Mouse (Mus musculus): ENCODE results near the gene Pip5k1a. TPM values are rescaled to one million over a fixed set of nuclear protein-coding genes. Genes with fewer than 3 reads are reported as not detected.

Gene Pip5k1a
- polyA plus RNA-seq, 1 experiment from 2014 or later, result 8.5 TPM

Small RNA genes lying within 50 kb of the gene (microRNA-seq; reads per million reads assigned to microRNA genes)
- gene Mir8099-1, result not detected

Other genes starting within 250 kb of the Pip5k1a start
- gene Psmb4, start 220.0 kb downstream of the Pip5k1a start, polyA plus RNA-seq (2015; fragmentation: Nextera tagmentation; extraction: Ambion mirVana), result 166 and 172 TPM in 2 replicates
- 98.5 and 126 TPM in 2 replicates for gene Selenbp1, start 173.9 kb downstream of the Pip5k1a start, polyA plus RNA-seq (2015; fragmentation: Nextera tagmentation; extraction: Ambion mirVana)
- 1.3 and 1.5 TPM in 2 replicates for gene Rfx5, start 152.9 kb downstream of the Pip5k1a start, polyA plus RNA-seq (2015; fragmentation: Nextera tagmentation; extraction: Ambion mirVana)
- 8.7 and 10.3 TPM in 2 replicates for gene Pi4kb, start 132.2 kb downstream of the Pip5k1a start, polyA plus RNA-seq (2015; fragmentation: Nextera tagmentation; extraction: Ambion mirVana)
- 7.2 and 7.4 TPM in 2 replicates for gene Zfp687, start 91.5 kb downstream of the Pip5k1a start, polyA plus RNA-seq (2015; fragmentation: Nextera tagmentation; extraction: Ambion mirVana)
- gene Psmd4, start 64.3 kb downstream of the Pip5k1a start, polyA plus RNA-seq (2015; fragmentation: Nextera tagmentation; extraction: Ambion mirVana), result 151 and 159 TPM in 2 replicates
- 31.4 and 36.6 TPM in 2 replicates for gene Vps72, start 4.1 kb upstream of the Pip5k1a start, polyA plus RNA-seq (2015; fragmentation: Nextera tagmentation; extraction: Ambion mirVana)
- 0.53 and 0.88 TPM in 2 replicates for gene Tmod4, start 17.5 kb upstream of the Pip5k1a start, polyA plus RNA-seq (2015; fragmentation: Nextera tagmentation; extraction: Ambion mirVana)
- gene Scnm1, start 27.1 kb upstream of the Pip5k1a start, polyA plus RNA-seq (2015; fragmentation: Nextera tagmentation; extraction: Ambion mirVana), result 25.6 and 26.1 TPM in 2 replicates
- 7.1 and 8.3 TPM in 2 replicates for gene Lysmd1, start 27.2 kb upstream of the Pip5k1a start, polyA plus RNA-seq (2015; fragmentation: Nextera tagmentation; extraction: Ambion mirVana)
- gene Tnfaip8l2, start 35.4 kb upstream of the Pip5k1a start, polyA plus RNA-seq (2015; fragmentation: Nextera tagmentation; extraction: Ambion mirVana), result 9.3 and 9.8 TPM in 2 replicates
- 0.37 and 0.68 TPM in 2 replicates for gene Sema6c, start 53.5 kb upstream of the Pip5k1a start, polyA plus RNA-seq (2015; fragmentation: Nextera tagmentation; extraction: Ambion mirVana)
- gene Gabpb2, start 111.0 kb upstream of the Pip5k1a start, polyA plus RNA-seq (2015; fragmentation: Nextera tagmentation; extraction: Ambion mirVana), result 6.2 and 7.1 TPM in 2 replicates
- gene Cdc42se1, start 121.8 kb upstream of the Pip5k1a start, polyA plus RNA-seq (2015; fragmentation: Nextera tagmentation; extraction: Ambion mirVana), result 36.7 and 42.6 TPM in 2 replicates
- gene Mllt11, start 125.2 kb upstream of the Pip5k1a start, polyA plus RNA-seq (2015; fragmentation: Nextera tagmentation; extraction: Ambion mirVana), result 2.2 and 2.7 TPM in 2 replicates
- 0.07 and 0.12 TPM in 2 replicates for gene Gm128, start 134.7 kb upstream of the Pip5k1a start, polyA plus RNA-seq (2015; fragmentation: Nextera tagmentation; extraction: Ambion mirVana)
- not detected in 2 replicates for gene Bnipl, start 144.3 kb upstream of the Pip5k1a start, polyA plus RNA-seq (2015; fragmentation: Nextera tagmentation; extraction: Ambion mirVana)
- 18.8 and 20.9 TPM in 2 replicates for gene Mindy1, start 174.4 kb upstream of the Pip5k1a start, polyA plus RNA-seq (2015; fragmentation: Nextera tagmentation; extraction: Ambion mirVana)
- gene Prune1, start 175.1 kb upstream of the Pip5k1a start, polyA plus RNA-seq (2015; fragmentation: Nextera tagmentation; extraction: Ambion mirVana), result 9.0 and 9.5 TPM in 2 replicates
- gene Anxa9, start 200.2 kb upstream of the Pip5k1a start, polyA plus RNA-seq (2015; fragmentation: Nextera tagmentation; extraction: Ambion mirVana), result 2.1 and 2.8 TPM in 2 replicates
- gene Cers2, start 207.9 kb upstream of the Pip5k1a start, polyA plus RNA-seq (2015; fragmentation: Nextera tagmentation; extraction: Ambion mirVana), result 110 and 114 TPM in 2 replicates